12 mouse cellular contexts compared by ENCODE assay signal in genomic region chrX:71798883-71799282, GRCm38 (mm10). TPM values are rescaled to one million over a fixed set of nuclear protein-coding genes. Genes with fewer than 3 reads are reported as not detected.
DNase-seq lines count a peak whose midpoint lies in the region; ATAC-seq and TF ChIP-seq lines count a peak whose summit lies in the region.
"Had no signal": no experiment of that assay in that cellular context is flagged by ENCODE, and none has a peak within 500 bp of the region (broad histone marks: within the 10 kb centered on the region; RNA-seq: fewer than 3 reads in every experiment).

No protein-coding gene starts in this region.

- no peaks in the 10 kb centered on the region for H3K27me3 ChIP-seq in heart, embryonic 11.5 days (ENCODE audit: control insufficient read depth, insufficient read depth, low read length)
- H3K27me3 ChIP-seq in liver, embryonic 14.5 days (ENCODE audit: control insufficient read depth, insufficient read depth, low read length): no peaks in the 10 kb centered on the region
- H3K27me3 ChIP-seq: forebrain, embryonic 12.5 days; hindbrain, embryonic 15.5 days had no signal

- H3K4me3 ChIP-seq in heart, embryonic 11.5 days (ENCODE audit: low read depth, low read length): no peak overlapping the region
- H3K4me3 ChIP-seq in liver, embryonic 14.5 days (ENCODE audit: insufficient read depth in 1 of 2, low read depth in 2 of 2, low read length in 2 of 2): no peak overlapping the region
- H3K4me3 ChIP-seq: forebrain, embryonic 12.5 days; hindbrain, embryonic 15.5 days; limb, embryonic 10.5 days had no signal

- no peak for TF ChIP-seq EP300 in liver, embryonic 14.5 days (IDR thresholded peaks at IDR 0.05; ENCODE audit: low read depth)

- peak; percentile 18; the same call in 1 of the 2 replicates for TF ChIP-seq CTCF in liver, embryonic 14.5 days (IDR thresholded peaks at IDR 0.05; ENCODE audit: low read depth)

- no peaks in the 10 kb centered on the region for H3K36me3 ChIP-seq in heart, embryonic 11.5 days (ENCODE audit: control insufficient read depth, insufficient read depth, low read length)
- no peaks in the 10 kb centered on the region for H3K36me3 ChIP-seq in liver, embryonic 14.5 days (replicated peaks; ENCODE audit: control insufficient read depth, insufficient read depth, low read depth)
- H3K36me3 ChIP-seq: forebrain, embryonic 12.5 days; hindbrain, embryonic 15.5 days; limb, embryonic 10.5 days had no signal

- H3K27ac ChIP-seq in heart, embryonic 11.5 days (ENCODE audit: low read depth, low read length): no peak overlapping the region
- H3K27ac ChIP-seq in liver, embryonic 14.5 days: no peak overlapping the region
- H3K27ac ChIP-seq: forebrain, embryonic 12.5 days; hindbrain, embryonic 15.5 days; limb, embryonic 10.5 days had no signal

- H3K9me3 ChIP-seq in heart, embryonic 11.5 days (replicated peaks; ENCODE audit: control insufficient read depth, low read length): no peaks in the 10 kb centered on the region
- no peaks in the 10 kb centered on the region for H3K9me3 ChIP-seq in liver, embryonic 14.5 days (ENCODE audit: control insufficient read depth, low read length)
- H3K9me3 ChIP-seq: forebrain, embryonic 12.5 days; hindbrain, embryonic 15.5 days; limb, embryonic 10.5 days had no signal

- peak; percentile 1 for DNase-seq in heart, adult 8-10 months (ENCODE audit: low spot score)
- DNase-seq in liver, embryonic 14.5 days (ENCODE audit: low read depth in 3 of 3, low spot score in 3 of 3): no peak
- no peak for DNase-seq in liver
- DNase-seq in ZHBTc4 (ENCODE audit: low read depth, low spot score): peak; percentile 33
- DNase-seq in lung, postnatal 10 days: peak; percentile 28
- DNase-seq in urinary bladder, adult 2 months (ENCODE audit: low spot score): no peak
- DNase-seq: cerebellum, adult 11-12 months; thymus, postnatal 14 days had no signal

- no peak overlapping the region for H3K9ac ChIP-seq in heart, embryonic 11.5 days (ENCODE audit: low read depth, low read length)
- no peak overlapping the region for H3K9ac ChIP-seq in liver, embryonic 14.5 days (replicated peaks)
- H3K9ac ChIP-seq: forebrain, embryonic 12.5 days; hindbrain, embryonic 15.5 days had no signal

- WGBS in heart, embryonic 11.5 days (ENCODE audit: insufficient replicate concordance): 54% methylated on average over 5 of the region's 5 CpGs
- WGBS in liver, embryonic 14.5 days (ENCODE audit: insufficient replicate concordance): 55% methylated on average over 5 of the region's 5 CpGs

- no peaks in the 10 kb centered on the region for H3K4me1 ChIP-seq in heart, embryonic 11.5 days (ENCODE audit: control insufficient read depth, insufficient read depth, low read length)
- no peaks in the 10 kb centered on the region for H3K4me1 ChIP-seq in liver, embryonic 14.5 days (replicated peaks; ENCODE audit: control insufficient read depth in 2 of 2, insufficient read depth in 2 of 2, low read length in 1 of 2)
- H3K4me1 ChIP-seq: forebrain, embryonic 12.5 days; hindbrain, embryonic 15.5 days; limb, embryonic 10.5 days had no signal

- no peak for ATAC-seq in heart, embryonic 11.5 days (replicated peaks; ENCODE audit: insufficient number of reproducible peaks, low FRiP score, low TSS enrichment)
- no peak for ATAC-seq in liver, embryonic 14.5 days (ENCODE audit: insufficient read depth)

- no peak overlapping the region for H3K4me2 ChIP-seq in heart, embryonic 11.5 days
- H3K4me2 ChIP-seq in liver, embryonic 14.5 days (ENCODE audit: low read depth): no peak overlapping the region
- H3K4me2 ChIP-seq: forebrain, embryonic 12.5 days; hindbrain, embryonic 15.5 days had no signal

RNA-seq across cellular contexts. Expression of gene Vma21, which starts 16.8 kb away (rescaled TPM):
- 10 to 100 TPM; 15.0 to 20.4 (median 18.7) TPM for total RNA-seq in heart, adult 8-10 months (2022)
- polyA plus RNA-seq in heart, embryonic 11.5 days (2014; fragmentation: Nextera tagmentation; extraction: Ambion mirVana): 33.1 and 39.8 TPM in 2 replicates
- polyA plus RNA-seq in liver, embryonic 14.5 days (2012; rRNA removed): 3.1 and 4.1 TPM in 2 replicates
- polyA plus RNA-seq in liver, embryonic 14.5 days (2014; fragmentation: Nextera tagmentation; extraction: Ambion mirVana): 23.0 and 23.4 TPM in 2 replicates
- 14.2 and 15.2 TPM in 2 replicates for polyA plus RNA-seq in urinary bladder, adult 2 months (2012; rRNA removed)

Comparison
In these comparisons a context has a peak if more than half of its experiments do, and no peak if none do; other contexts are left out.
1. DNase-seq: peak in heart, adult 8-10 months (single experiment), ZHBTc4 (single experiment) and lung, postnatal 10 days (single experiment); none in liver, embryonic 14.5 days (0 of 3), liver (single experiment) and urinary bladder, adult 2 months (single experiment).